Mouse (Mus musculus) C2C12 (cell line): ENCODE measurements around the gene Dok5.

Source experiments
- CEBPB ChIP-seq: IDR thresholded peaks from one replicate; pipeline ENCODE4 v1.6.1; 2011; ENCODE audit warnings: low read depth, mild to moderate bottlenecking, control low read depth, moderate library complexity
- CTCF ChIP-seq: IDR thresholded peaks from one replicate; pipeline ENCODE4 v1.5.1; 2011; ENCODE audit not compliant: control insufficient read depth, insufficient read depth, insufficient read length
- FOSL1 ChIP-seq: IDR thresholded peaks from one replicate; pipeline ENCODE4 v1.8.0; 2011; ENCODE audit warnings: mild to moderate bottlenecking, low read length; ENCODE audit not compliant: poor library complexity, insufficient read depth, severe bottlenecking
- MAX ChIP-seq: IDR thresholded peaks from one replicate; pipeline ENCODE4 v1.6.1; 2011; ENCODE audit warnings: mild to moderate bottlenecking, control low read depth
- MYOD1 ChIP-seq: IDR thresholded peaks from one replicate; pipeline ENCODE4 v1.6.1; 2011; ENCODE audit warnings: low read depth; ENCODE audit not compliant: control insufficient read depth, insufficient read length
- MYOG ChIP-seq: IDR thresholded peaks from one replicate; pipeline ENCODE4 v1.6.1; 2011; ENCODE audit not compliant: control insufficient read depth, insufficient read length; ENCODE audit errors: extremely low read depth
- USF1 ChIP-seq: IDR thresholded peaks from one replicate; pipeline ENCODE4 v1.6.1; 2011; ENCODE audit warnings: low read depth, mild to moderate bottlenecking, control low read depth, moderate library complexity

DNA sequence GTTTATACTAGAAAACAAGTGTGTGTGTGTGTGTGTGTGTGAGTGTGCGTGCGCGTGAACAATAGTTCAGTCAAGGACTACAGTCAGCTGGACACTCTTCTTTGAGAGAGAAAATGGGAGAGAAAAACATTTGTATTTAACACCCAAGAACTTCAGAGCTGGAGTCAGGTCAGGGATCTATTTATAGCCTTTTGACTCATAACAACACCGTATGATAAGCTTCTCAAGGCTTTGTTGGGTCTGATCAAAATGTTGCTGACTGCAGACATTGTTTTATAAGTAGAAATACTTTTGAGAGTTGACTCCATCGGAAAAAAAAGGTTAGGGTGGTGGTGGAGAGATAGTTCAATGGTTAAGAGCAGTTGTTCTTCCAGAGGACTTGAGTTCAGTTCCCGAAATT, 120.7 kb downstream of the Dok5 start:
- TF ChIP-seq CTCF (no peak), USF1 (no peak), MAX (no peak), CEBPB (no peak), MYOG (no peak), MYOD1 (no peak), FOSL1 (no peak)
